Mouse (Mus musculus) spleen, postnatal 14 days (tissue): ENCODE results near the gene Hoxd3.

ENCODE experiments used
- DNase-seq, 2 experiments: peaks; one replicate each; pipeline ENCODE4 v3.0.0; 2021 to 2022; ENCODE audit warnings: low spot score in 2 of 2

Gene Hoxd3

GRCm38 (mm10) chr2:74679596-74679971 is 32.1 kb upstream of the Hoxd3 start:
- DNase-seq = no peak

GRCm38 (mm10) chr2:74679980-74680379 is 31.7 kb upstream of the Hoxd3 start:
- DNase-seq = no peak

- DNase-seq = no peak
These were observed 30.9 kb upstream of the Hoxd3 start for GRCm38 (mm10) chr2:74680561-74681398.

- DNase-seq = no peak
These were observed 29.9 kb upstream of the Hoxd3 start for GRCm38 (mm10) chr2:74681594-74682531.

- DNase-seq = no peak
These were observed 28.9 kb upstream of the Hoxd3 start for GRCm38 (mm10) chr2:74682796-74683195.

GRCm38 (mm10) chr2:74683471-74683951 is 28.2 kb upstream of the Hoxd3 start:
- no peak for DNase-seq

- no peak for DNase-seq
These were observed 27.6 kb upstream of the Hoxd3 start for GRCm38 (mm10) chr2:74684106-74684505.

GRCm38 (mm10) chr2:74685059-74685603 is 26.6 kb upstream of the Hoxd3 start:
- no peak for DNase-seq

- no peak for DNase-seq
These were observed 25.3 kb upstream of the Hoxd3 start for GRCm38 (mm10) chr2:74686301-74686987.

- no peak for DNase-seq
These were observed 24.6 kb upstream of the Hoxd3 start for GRCm38 (mm10) chr2:74686988-74687697.

GRCm38 (mm10) chr2:74687698-74688555 is 23.8 kb upstream of the Hoxd3 start:
- no peak for DNase-seq

- no peak for DNase-seq
These were observed 22.7 kb upstream of the Hoxd3 start for GRCm38 (mm10) chr2:74688795-74689573.

- DNase-seq = no peak
These were observed 22.0 kb upstream of the Hoxd3 start for GRCm38 (mm10) chr2:74689574-74690337.

GRCm38 (mm10) chr2:74690338-74690716 is 21.4 kb upstream of the Hoxd3 start:
- DNase-seq = no peak

- no peak for DNase-seq
These were observed 20.4 kb upstream of the Hoxd3 start, which contains the start of gene Hoxd10 for GRCm38 (mm10) chr2:74691022-74691951. Gene Hoxd10, plus strand, starts transcription at chr2:74691924.

- no peak for DNase-seq
These were observed 19.5 kb upstream of the Hoxd3 start for GRCm38 (mm10) chr2:74691995-74692807.
